ENCODE assay signal across 8 mouse cellular contexts in the genomic region with DNA sequence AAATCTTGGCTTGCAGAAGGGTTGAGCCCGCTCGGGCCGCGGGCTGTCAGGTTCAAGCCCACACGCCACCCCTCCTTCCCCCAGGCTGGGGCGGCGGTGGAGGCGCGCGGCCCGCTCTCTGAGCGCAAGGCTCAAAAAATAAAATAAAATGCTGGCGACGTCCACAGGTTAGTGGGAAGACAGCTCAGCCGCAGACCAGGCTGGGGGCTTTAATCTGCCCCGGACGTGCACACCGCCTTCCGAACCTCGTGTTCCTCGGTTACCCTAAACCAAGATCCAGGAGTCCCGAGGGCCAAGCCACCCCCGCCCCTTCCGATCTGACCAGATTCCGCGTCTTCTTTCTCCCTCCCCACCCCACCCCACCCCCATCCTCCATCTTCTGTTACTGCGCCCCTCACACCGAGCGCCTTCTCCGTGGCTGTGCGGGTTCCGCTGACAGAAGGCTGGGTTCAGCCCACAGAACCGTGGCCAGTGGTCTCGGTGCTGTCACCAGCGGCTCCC. TPM values are rescaled to one million over a fixed set of nuclear protein-coding genes. Genes with fewer than 3 reads are reported as not detected.
DNase-seq lines count a peak whose midpoint lies in the region; ATAC-seq and TF ChIP-seq lines count a peak whose summit lies in the region.

No protein-coding gene starts in this region.

- no peaks in the 10 kb centered on the region for H3K27me3 ChIP-seq in heart, embryonic 11.5 days (ENCODE audit: control insufficient read depth, insufficient read depth, low read length)
- H3K27me3 ChIP-seq in stomach, embryonic 14.5 days (ENCODE audit: control insufficient read depth, insufficient read depth, low read length): no peaks in the 10 kb centered on the region

- peak overlapping the region; percentile 69 for H3K4me2 ChIP-seq in heart, embryonic 11.5 days
- peak overlapping the region; percentile 90 for H3K4me2 ChIP-seq in stomach, embryonic 14.5 days (replicated peaks; ENCODE audit: low read depth, low read length)

- no peaks in the 10 kb centered on the region for H3K9me3 ChIP-seq in heart, embryonic 11.5 days (replicated peaks; ENCODE audit: control insufficient read depth, low read length)
- no peaks in the 10 kb centered on the region for H3K9me3 ChIP-seq in stomach, embryonic 14.5 days (ENCODE audit: control insufficient read depth, low read depth, low read length)

- DNase-seq in left cerebral cortex, postnatal 14 days (ENCODE audit: low spot score in 2 of 2): peak; percentile 38 to 46
- DNase-seq in left cerebral cortex, adult 11 months (ENCODE audit: low spot score): no peak
- DNase-seq in brain, embryonic 14.5 days (ENCODE audit: low read depth): peak; percentile 79
- peak; percentile 40 to 66 for DNase-seq in layer of hippocampus, postnatal 14 days (ENCODE audit: low spot score in 2 of 2)
- peak; percentile 76 for DNase-seq in mesoderm, embryonic 11.5 days (ENCODE audit: low read depth, low spot score)

- intact Hi-C loops in left cerebral cortex, postnatal 14 days (cut with DNase I): loop anchor here (5.0 to 10.0 kb wide), 4 partner anchors 131 to 386 kb away; no protein-coding TSS in a partner anchor

- WGBS in heart, embryonic 11.5 days (ENCODE audit: insufficient replicate concordance): under 1% methylated on average over 29 of the region's 35 CpGs
- WGBS in stomach, embryonic 14.5 days: under 1% methylated on average over 35 of the region's 35 CpGs

- no peak for TF ChIP-seq POLR2A in brain, embryonic 14.5 days (IDR thresholded peaks at IDR 0.05; ENCODE audit: borderline replicate concordance, extremely low read depth, insufficient read depth, insufficient read length, poor library complexity, severe bottlenecking)

- ATAC-seq in heart, embryonic 11.5 days (replicated peaks; ENCODE audit: insufficient number of reproducible peaks, low FRiP score, low TSS enrichment): peak; percentile 20; the same call in 1 of the 2 replicates
- peak; percentile 34; the same call in 1 of the 2 replicates for ATAC-seq in stomach, embryonic 14.5 days (ENCODE audit: insufficient number of reproducible peaks, insufficient read depth, low FRiP score, low read depth)
- no peak for ATAC-seq in monocyte, adult 5-6 weeks (replicated peaks; ENCODE audit: insufficient number of reproducible peaks, low FRiP score, low TSS enrichment, poor library complexity, severe bottlenecking)

- no peaks in the 10 kb centered on the region for H3K36me3 ChIP-seq in heart, embryonic 11.5 days (ENCODE audit: control insufficient read depth, insufficient read depth, low read length)
- H3K36me3 ChIP-seq in stomach, embryonic 14.5 days (ENCODE audit: control insufficient read depth, insufficient read depth, low read length): no peaks in the 10 kb centered on the region

- peak overlapping the region; percentile 71 for H3K9ac ChIP-seq in heart, embryonic 11.5 days (ENCODE audit: low read depth, low read length)
- H3K9ac ChIP-seq in stomach, embryonic 14.5 days (replicated peaks; ENCODE audit: low read depth, low read length): peak overlapping the region; percentile 71

- peak overlapping the region; percentile 41 for H3K27ac ChIP-seq in heart, embryonic 11.5 days (ENCODE audit: low read depth, low read length)
- H3K27ac ChIP-seq in stomach, embryonic 14.5 days (ENCODE audit: low read length): peak overlapping the region; percentile 93

- peak overlapping the region; percentile 75 for H3K4me3 ChIP-seq in heart, embryonic 11.5 days (ENCODE audit: low read depth, low read length)
- H3K4me3 ChIP-seq in stomach, embryonic 14.5 days (ENCODE audit: low read depth, low read length): peak overlapping the region; percentile 82

- H3K4me1 ChIP-seq in heart, embryonic 11.5 days (ENCODE audit: control insufficient read depth, insufficient read depth, low read length): no peaks in the 10 kb centered on the region
- peaks cover 3% of the 10 kb centered on the region; the same call in 1 of the 2 replicates for H3K4me1 ChIP-seq in stomach, embryonic 14.5 days (ENCODE audit: control insufficient read depth, insufficient read depth, low read length)

- TF ChIP-seq CTCF in brain, embryonic 14.5 days (IDR thresholded peaks at IDR 0.05; ENCODE audit: borderline replicate concordance, extremely low read depth, insufficient read depth, insufficient read length): no peak

RNA-seq across cellular contexts. Expression of a gene that starts 0.8 kb away (rescaled TPM):
- 1,000 to 10,000 TPM in 1 of 2 experiments, 100 to 1,000 TPM in 1; 945 to 1,112 TPM for total RNA-seq in left cerebral cortex, postnatal 14 days (2021)
- polyA plus RNA-seq in brain, embryonic 14.5 days (2012; rRNA removed): 631 and 795 TPM in 2 replicates
- 15.3 and 16.3 TPM in 2 replicates for polyA plus RNA-seq in heart, embryonic 11.5 days (2014; fragmentation: Nextera tagmentation; extraction: Ambion mirVana)
- total RNA-seq in layer of hippocampus, postnatal 14 days (2021): 1,000 to 10,000 TPM in 1 of 2 experiments, 100 to 1,000 TPM in 1; 941 to 1,006 TPM
- polyA plus RNA-seq in stomach, embryonic 14.5 days (2014; fragmentation: Nextera tagmentation; extraction: Ambion mirVana): 28.6 and 29.3 TPM in 2 replicates
- 1.6 to 17.8 TPM (median 16.7 TPM) in 3 replicates for total RNA-seq in monocyte, adult 5-6 weeks (2017)

Comparison
In these comparisons a context has a peak if more than half of its experiments do, and no peak if none do; other contexts are left out.
1. RNA of a gene that starts 0.8 kb away (total RNA-seq): 945 to 1,112 TPM in left cerebral cortex, postnatal 14 days and 941 to 1,006 TPM in layer of hippocampus, postnatal 14 days; 1.6 to 17.8 TPM in monocyte, adult 5-6 weeks; every median in the first group is over 10 times any median in the second.